Mouse (Mus musculus) lung, adult 2 months (tissue): Measurements from ENCODE around the gene A730061H03Rik.
A peak's percentile ranks its signal among the peaks of the same experiment; 100 is the strongest.

Experiments used
- CTCF ChIP-seq: fragments of 200-500 bp; IDR thresholded peaks from 2 replicates; pipeline ENCODE4 v1.5.1; 2011; ENCODE audit warnings: mild to moderate bottlenecking, low read length, control low read depth; ENCODE audit not compliant: insufficient read depth
- POLR2A ChIP-seq: fragments of 200-500 bp; IDR thresholded peaks from 2 replicates; pipeline ENCODE4 v1.6.1; 2011; ENCODE audit warnings: low read depth, mild to moderate bottlenecking, control low read depth, low read length, borderline replicate concordance; ENCODE audit errors: extremely low read depth

DNA sequence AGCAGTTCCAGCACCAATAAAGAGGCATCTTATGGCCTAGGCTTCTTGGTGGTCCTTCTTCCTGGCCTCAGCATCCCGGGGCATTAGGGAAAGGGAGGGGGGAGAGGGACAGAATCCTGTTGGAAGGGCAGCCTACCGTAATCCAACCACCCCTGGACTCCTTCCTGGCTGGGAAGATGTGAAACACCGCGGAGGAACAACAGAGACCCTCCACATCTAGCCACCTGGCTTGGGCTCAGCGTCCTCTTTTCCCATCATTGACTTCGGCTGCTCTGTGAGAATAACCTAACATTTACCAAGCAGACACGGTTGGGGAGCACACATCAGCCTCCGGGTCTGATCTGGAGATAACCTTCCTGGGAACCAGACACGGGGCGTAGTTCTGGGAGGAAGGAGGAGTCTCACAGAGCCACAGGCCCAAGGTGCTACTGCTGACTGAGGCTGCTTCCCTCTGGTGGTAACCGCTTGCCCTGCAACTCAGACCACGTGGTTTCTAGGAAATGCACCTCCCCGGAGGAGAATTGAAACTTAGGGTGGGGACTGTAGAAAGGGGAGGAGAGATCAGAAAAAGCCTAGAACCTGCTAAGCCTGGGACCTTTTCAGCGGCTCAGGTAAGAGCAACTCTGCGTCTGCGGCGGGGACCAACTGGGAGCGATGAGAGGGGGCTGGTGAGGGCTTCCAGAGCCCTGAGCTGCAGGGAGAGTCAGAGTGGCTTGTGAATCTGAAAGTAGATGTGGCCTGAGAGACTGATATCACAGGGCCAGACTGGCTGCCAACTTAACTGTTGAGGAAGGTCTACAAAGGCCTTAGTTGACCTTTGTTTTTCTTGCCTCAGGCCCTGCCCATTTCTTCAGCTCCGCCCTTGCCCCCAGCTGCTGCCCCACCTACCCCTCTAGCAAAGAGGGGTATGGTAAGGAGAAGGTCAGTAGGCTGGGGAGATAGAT is 43.7 kb upstream of the A730061H03Rik start:
- TF ChIP-seq CTCF (peak; percentile 97), POLR2A (peak; percentile 55; the same call in 1 of the 2 replicates)
